Mouse (Mus musculus): ENCODE measurements around the gene March5. TPM values are rescaled to one million over a fixed set of nuclear protein-coding genes. Genes with fewer than 3 reads are reported as not detected.
"Not testable (repeated sequence)": the region's sequence is repeated elsewhere in the genome, so short reads cannot be mapped to it uniquely, and the experiment has no call there.

March5 gene
- total RNA-seq, 1 experiment from 2014 or later, result 72.2 TPM

- no peak for ATAC-seq (replicated peaks in 1 of 2; ENCODE audit: insufficient read depth in 1 of 2, low FRiP score in 2 of 2, low TSS enrichment in 1 of 2, low read depth in 1 of 2, poor library complexity in 2 of 2, severe bottlenecking in 2 of 2)
These were observed 4.0 kb upstream of the March5 start for GRCm38 (mm10) chr19:37203371-37203770.

- ATAC-seq (replicated peaks in 1 of 2; ENCODE audit: insufficient read depth in 1 of 2, low FRiP score in 2 of 2, low TSS enrichment in 1 of 2, low read depth in 1 of 2, poor library complexity in 2 of 2, severe bottlenecking in 2 of 2), result not testable (repeated sequence)
These were observed 2.2 kb upstream of the March5 start for GRCm38 (mm10) chr19:37205155-37205554.

GRCm38 (mm10) chr19:37206641-37207302 lies 571 bp upstream of the March5 start:
- peak; percentile 25 to 33; a peak in 3 of 4 replicates for ATAC-seq (replicated peaks in 1 of 2; ENCODE audit: insufficient read depth in 1 of 2, low FRiP score in 2 of 2, low TSS enrichment in 1 of 2, low read depth in 1 of 2, poor library complexity in 2 of 2, severe bottlenecking in 2 of 2)

- ATAC-seq (replicated peaks in 1 of 2; ENCODE audit: insufficient read depth in 1 of 2, low FRiP score in 2 of 2, low TSS enrichment in 1 of 2, low read depth in 1 of 2, poor library complexity in 2 of 2, severe bottlenecking in 2 of 2), result no peak
These were observed 923 bp downstream of the March5 start, which contains the start of gene Cpeb3 for GRCm38 (mm10) chr19:37208176-37208755. Gene Cpeb3 (minus strand): TSS chr19:37208601.

GRCm38 (mm10) chr19:37208986-37209385 lies 1.6 kb downstream of the March5 start:
- ATAC-seq (replicated peaks in 1 of 2; ENCODE audit: insufficient read depth in 1 of 2, low FRiP score in 2 of 2, low TSS enrichment in 1 of 2, low read depth in 1 of 2, poor library complexity in 2 of 2, severe bottlenecking in 2 of 2), result no peak

- ATAC-seq (replicated peaks in 1 of 2; ENCODE audit: insufficient read depth in 1 of 2, low FRiP score in 2 of 2, low TSS enrichment in 1 of 2, low read depth in 1 of 2, poor library complexity in 2 of 2, severe bottlenecking in 2 of 2), result no peak
These were observed 2.3 kb downstream of the March5 start for GRCm38 (mm10) chr19:37209467-37210128.

GRCm38 (mm10) chr19:37210457-37210856 lies 3.1 kb downstream of the March5 start:
- no peak for ATAC-seq (replicated peaks in 1 of 2; ENCODE audit: insufficient read depth in 1 of 2, low FRiP score in 2 of 2, low TSS enrichment in 1 of 2, low read depth in 1 of 2, poor library complexity in 2 of 2, severe bottlenecking in 2 of 2)

- ATAC-seq (replicated peaks in 1 of 2; ENCODE audit: insufficient read depth in 1 of 2, low FRiP score in 2 of 2, low TSS enrichment in 1 of 2, low read depth in 1 of 2, poor library complexity in 2 of 2, severe bottlenecking in 2 of 2), result no peak
These were observed 4.1 kb downstream of the March5 start for GRCm38 (mm10) chr19:37211416-37211815.

- no peak for ATAC-seq (replicated peaks in 1 of 2; ENCODE audit: insufficient read depth in 1 of 2, low FRiP score in 2 of 2, low TSS enrichment in 1 of 2, low read depth in 1 of 2, poor library complexity in 2 of 2, severe bottlenecking in 2 of 2)
These were observed 7.4 kb downstream of the March5 start for GRCm38 (mm10) chr19:37214711-37215110.

GRCm38 (mm10) chr19:37225197-37225862 lies 18.0 kb downstream of the March5 start:
- no peak for ATAC-seq (replicated peaks in 1 of 2; ENCODE audit: insufficient read depth in 1 of 2, low FRiP score in 2 of 2, low TSS enrichment in 1 of 2, low read depth in 1 of 2, poor library complexity in 2 of 2, severe bottlenecking in 2 of 2)

- ATAC-seq (replicated peaks in 1 of 2; ENCODE audit: insufficient read depth in 1 of 2, low FRiP score in 2 of 2, low TSS enrichment in 1 of 2, low read depth in 1 of 2, poor library complexity in 2 of 2, severe bottlenecking in 2 of 2), result not testable (repeated sequence)
These were observed 25.3 kb downstream of the March5 start for GRCm38 (mm10) chr19:37232598-37232997.

GRCm38 (mm10) chr19:37233561-37234539 lies 26.5 kb downstream of the March5 start:
- ATAC-seq (replicated peaks in 1 of 2; ENCODE audit: insufficient read depth in 1 of 2, low FRiP score in 2 of 2, low TSS enrichment in 1 of 2, low read depth in 1 of 2, poor library complexity in 2 of 2, severe bottlenecking in 2 of 2), result peak in 1 of 2 experiments; percentile 57; a peak in 3 of 4 replicates

- ATAC-seq (replicated peaks in 1 of 2; ENCODE audit: insufficient read depth in 1 of 2, low FRiP score in 2 of 2, low TSS enrichment in 1 of 2, low read depth in 1 of 2, poor library complexity in 2 of 2, severe bottlenecking in 2 of 2), result no peak
These were observed 28.5 kb downstream of the March5 start for GRCm38 (mm10) chr19:37235818-37236217.

GRCm38 (mm10) chr19:37237306-37237705 lies 30.0 kb downstream of the March5 start:
- 0 out of 4 replicates have a peak, but pooled peaks of 1 of the 2 experiments have one; percentile 25 for ATAC-seq (replicated peaks in 1 of 2; ENCODE audit: insufficient read depth in 1 of 2, low FRiP score in 2 of 2, low TSS enrichment in 1 of 2, low read depth in 1 of 2, poor library complexity in 2 of 2, severe bottlenecking in 2 of 2)

- peak; percentile 19 to 23; a peak in 1 of 4 replicates for ATAC-seq (replicated peaks in 1 of 2; ENCODE audit: insufficient read depth in 1 of 2, low FRiP score in 2 of 2, low TSS enrichment in 1 of 2, low read depth in 1 of 2, poor library complexity in 2 of 2, severe bottlenecking in 2 of 2)
These were observed 30.5 kb downstream of the March5 start for GRCm38 (mm10) chr19:37237712-37238437.

GRCm38 (mm10) chr19:37238651-37239050 lies 31.3 kb downstream of the March5 start:
- no peak for ATAC-seq (replicated peaks in 1 of 2; ENCODE audit: insufficient read depth in 1 of 2, low FRiP score in 2 of 2, low TSS enrichment in 1 of 2, low read depth in 1 of 2, poor library complexity in 2 of 2, severe bottlenecking in 2 of 2)

Measured in hematopoietic stem cell, adult 5-6 weeks (primary cell).